In the genomic region with DNA sequence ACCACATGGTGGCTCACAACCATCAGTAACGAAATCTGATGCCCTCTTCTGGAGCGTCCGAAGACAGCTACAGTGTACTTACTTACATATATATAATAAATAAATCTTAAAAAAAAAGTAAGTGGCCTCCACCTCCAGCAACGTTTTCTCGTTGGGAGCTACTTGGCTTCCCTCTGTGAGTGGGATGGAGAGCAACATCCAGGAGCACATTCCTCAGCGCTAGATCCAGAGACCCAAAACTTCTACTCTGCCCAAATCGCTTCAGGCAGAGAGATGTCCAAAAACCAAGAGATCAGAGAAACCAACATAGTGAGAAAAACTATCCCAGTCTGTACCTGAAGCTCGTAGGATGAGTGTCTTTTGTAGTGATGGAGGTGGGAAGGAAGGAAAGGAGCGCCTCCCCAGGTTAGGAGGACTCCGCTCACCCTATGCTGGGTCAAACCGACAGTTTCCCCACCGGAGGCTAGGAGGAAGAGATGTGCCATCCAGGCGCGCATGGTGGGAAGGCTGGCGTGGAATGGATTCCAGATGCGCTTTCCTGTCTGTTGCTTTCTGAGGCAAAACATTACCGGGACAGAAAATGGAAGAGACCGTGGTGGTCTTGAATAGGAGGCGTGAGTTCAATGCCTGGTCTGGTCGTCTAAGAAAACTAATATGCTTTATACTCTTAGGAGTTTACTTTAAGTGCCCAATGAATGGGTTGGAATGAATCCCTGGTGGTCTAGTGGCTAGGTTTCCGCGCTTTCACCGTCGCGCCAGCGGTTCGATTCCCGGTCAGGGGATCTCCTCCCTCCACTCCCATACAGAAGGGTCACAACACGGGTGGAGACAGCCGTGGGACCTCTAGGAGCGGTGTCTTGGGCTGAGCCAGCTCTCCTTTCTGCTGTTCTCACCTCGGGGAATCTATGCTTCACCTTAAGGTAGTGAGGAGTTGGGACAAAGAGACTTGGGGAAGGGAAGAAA, we compare ENCODE assay signal across 39 mouse cellular contexts. TPM values are rescaled to one million over a fixed set of nuclear protein-coding genes. Genes with fewer than 3 reads are reported as not detected.
"Had no signal": no experiment of that assay in that cellular context is flagged by ENCODE, and none has a peak within 500 bp of the region (broad histone marks: within the 10 kb centered on the region; RNA-seq: fewer than 3 reads in every experiment).

No protein-coding gene starts in this region.

- H3K27ac ChIP-seq: gastrocnemius, adult 2 months; heart, embryonic 10.5 days; hindbrain, embryonic 13.5 days; hindbrain, embryonic 15.5 days; hindbrain, postnatal 0 days; kidney, embryonic 15.5 days; kidney, postnatal 0 days; limb, embryonic 10.5 days; limb, embryonic 12.5 days; liver, embryonic 13.5 days had no signal

- H3K36me3 ChIP-seq: heart, embryonic 10.5 days; heart, embryonic 12.5 days; hindbrain, embryonic 13.5 days; hindbrain, embryonic 15.5 days; kidney, embryonic 15.5 days; limb, embryonic 10.5 days; limb, embryonic 12.5 days; liver, embryonic 13.5 days had no signal

- H3K4me3 ChIP-seq: gastrocnemius, adult 2 months; hindbrain, embryonic 13.5 days; hindbrain, embryonic 15.5 days; limb, embryonic 12.5 days had no signal

- DNase-seq: gastrocnemius, adult 2 months; gastrocnemius, postnatal 10 days; gastrocnemius, postnatal 25 days; heart, adult 18-20 months; heart, postnatal 14 days; heart, postnatal 36 days; kidney, adult 11 months; kidney, adult 2 months; kidney, adult 9 months; kidney, postnatal 14 days; kidney, postnatal 4 days; layer of hippocampus, adult 9-11 months; layer of hippocampus, postnatal 36 days; liver; liver, embryonic 13.5 days had no signal

- H3K9ac ChIP-seq: heart, embryonic 12.5 days; hindbrain, embryonic 13.5 days; hindbrain, embryonic 15.5 days; kidney, embryonic 15.5 days; limb, embryonic 12.5 days had no signal

- H3K9me3 ChIP-seq: heart, embryonic 10.5 days; hindbrain, embryonic 13.5 days; hindbrain, embryonic 15.5 days; limb, embryonic 10.5 days; liver, embryonic 13.5 days had no signal

RNA-seq across cellular contexts. Expression of gene BC107364, which starts 46.3 kb away (rescaled TPM):
- total RNA-seq: gastrocnemius, adult 2 months; gastrocnemius, postnatal 10 days; gastrocnemius, postnatal 25 days; gastrocnemius, postnatal 4 days; granulocyte monocyte progenitor cell, adult 5-6 weeks; heart, adult 18-20 months; heart, adult 8-10 months; heart, postnatal 14 days; heart, postnatal 36 days; hematopoietic stem cell, adult 5-6 weeks; hindbrain, postnatal 0 days; layer of hippocampus, adult 18-20 months; layer of hippocampus, adult 8-10 months; layer of hippocampus, postnatal 14 days; layer of hippocampus, postnatal 36 days; left cerebral cortex, adult 18-20 months; left cerebral cortex, adult 8-10 months; left cerebral cortex, postnatal 10 days; left cerebral cortex, postnatal 25 days had no signal
- polyA plus RNA-seq: heart, embryonic 10.5 days; hindbrain, embryonic 11.5 days; hindbrain, embryonic 13.5 days; hindbrain, embryonic 15.5 days; hindbrain, postnatal 0 days; intestine, embryonic 14.5 days; kidney, embryonic 15.5 days; limb, embryonic 12.5 days; limb, embryonic 14.5 days; liver, embryonic 11.5 days; liver, embryonic 13.5 days had no signal
